Mouse (Mus musculus) CD4-positive, CD25-positive, alpha-beta regulatory T cell, adult 2 months (primary cell): ENCODE measurements around the gene Keap1.

Source experiments
- DNase-seq: peaks from one replicate; pipeline ENCODE4 v3.0.0-alpha.2; 2012; ENCODE audit warnings: low read depth, low spot score

Gene Keap1

DNA sequence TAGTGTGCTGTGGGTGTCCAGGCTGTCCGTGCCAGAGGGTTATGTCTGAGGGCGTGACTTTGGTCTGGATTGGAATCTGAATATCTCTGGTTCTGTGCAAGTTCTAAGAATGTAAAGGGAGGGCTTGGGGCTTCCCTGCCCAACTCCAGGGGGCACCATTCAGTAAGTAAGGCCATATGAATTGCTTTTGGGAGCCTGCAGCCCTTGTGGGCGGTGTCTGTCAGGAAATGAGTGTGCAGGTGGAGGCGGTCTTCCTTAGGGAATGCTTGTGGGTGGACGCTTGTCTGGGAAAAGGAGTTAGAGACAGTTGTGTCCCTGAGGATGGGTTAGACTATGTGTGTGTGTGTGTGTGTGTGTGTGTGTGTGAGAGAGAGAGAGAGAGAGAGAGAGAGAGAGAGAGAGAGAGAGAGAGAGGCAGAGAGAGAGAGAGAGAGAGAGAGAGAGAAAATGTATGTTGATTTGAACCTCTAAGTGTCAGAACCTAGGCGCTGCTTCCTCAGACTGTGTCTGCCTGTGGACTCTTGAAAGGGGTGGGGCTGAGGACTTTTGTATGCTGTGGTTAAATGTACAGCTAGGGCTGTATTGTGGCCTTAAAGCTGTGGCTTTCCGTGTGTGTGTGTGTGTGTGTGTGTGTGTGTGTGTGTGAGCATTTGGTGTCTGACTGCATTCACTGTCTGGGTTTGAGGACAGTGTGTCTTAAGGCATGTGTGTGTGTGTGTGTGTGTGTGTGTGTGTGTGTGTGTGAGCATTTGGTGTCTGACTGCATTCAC, 43.2 kb downstream of the Keap1 start:
- peak; percentile 51 for DNase-seq

DNA sequence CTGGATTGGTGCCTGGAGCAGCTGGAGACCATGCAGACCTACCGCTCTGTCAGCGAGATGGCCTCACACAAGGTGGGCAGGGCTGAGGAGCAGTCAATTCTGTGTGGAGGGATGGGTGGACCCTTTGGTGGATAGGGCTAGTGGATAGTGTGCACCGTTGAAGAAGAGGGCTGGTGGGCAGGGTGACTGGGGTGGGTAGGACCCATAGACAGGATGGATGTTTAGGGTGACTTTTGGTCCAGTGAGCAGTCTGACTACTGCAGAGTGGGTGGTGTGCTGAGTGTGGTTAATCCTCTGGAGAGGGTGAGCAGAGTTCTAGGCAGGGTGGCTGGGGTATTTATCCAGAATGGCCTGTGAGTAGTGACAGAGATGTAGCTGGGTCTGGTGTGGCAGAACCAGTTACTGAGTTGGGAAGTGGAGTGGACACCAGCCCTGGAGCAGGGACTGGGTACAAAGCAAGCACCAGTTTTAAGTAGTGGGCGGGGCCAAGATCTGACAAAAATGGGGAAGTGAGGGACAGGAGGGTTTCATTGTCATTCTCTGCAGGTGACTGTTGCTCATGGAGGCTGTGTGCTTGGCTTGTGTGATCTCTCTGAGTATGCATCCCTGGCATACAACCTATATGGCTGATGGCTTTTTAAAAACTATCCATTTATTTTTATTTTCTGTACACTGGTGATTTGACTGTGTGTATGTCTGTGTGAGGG, 44.2 kb downstream of the Keap1 start:
- no peak for DNase-seq

DNA sequence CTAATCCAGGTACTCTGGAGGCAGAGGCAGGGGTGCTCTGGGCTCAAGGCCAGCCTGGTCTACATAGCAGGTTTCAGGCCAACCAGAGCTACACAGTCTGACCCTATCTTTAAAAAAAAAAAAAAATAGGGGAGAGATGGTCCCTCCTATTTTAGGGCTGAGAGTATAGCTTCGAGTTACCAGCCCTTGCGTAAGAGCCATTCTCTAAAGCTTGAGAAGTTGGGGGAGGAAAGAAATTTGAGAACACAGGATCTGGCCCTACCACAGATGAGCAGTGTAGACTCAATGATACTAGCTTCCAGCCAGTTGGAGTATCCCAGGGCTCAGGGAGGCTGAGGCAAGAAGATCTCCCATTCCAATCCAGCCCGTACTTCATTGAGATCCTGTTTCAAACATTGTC, 45.4 kb downstream of the Keap1 start:
- no peak for DNase-seq

DNA sequence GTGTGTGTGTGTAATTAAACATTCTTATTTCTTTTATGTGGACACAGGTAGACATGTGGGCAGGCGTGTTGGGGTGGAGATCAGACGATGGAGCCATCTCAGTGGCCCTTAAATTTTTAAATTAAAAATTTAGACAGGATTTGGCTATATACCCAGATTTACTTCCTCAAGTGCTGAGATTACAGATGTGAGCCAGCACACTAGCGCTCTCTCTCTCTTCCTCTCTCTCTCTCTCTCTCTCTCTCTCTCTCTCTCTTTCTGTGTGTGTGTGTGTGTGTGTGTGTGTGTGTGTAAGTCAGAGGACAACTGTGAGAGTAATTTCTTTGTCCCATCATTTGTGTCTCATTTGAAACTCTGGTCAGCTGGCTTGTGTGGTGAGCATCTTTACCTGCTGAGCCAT, 48.5 kb downstream of the Keap1 start:
- DNase-seq, result no peak

DNA sequence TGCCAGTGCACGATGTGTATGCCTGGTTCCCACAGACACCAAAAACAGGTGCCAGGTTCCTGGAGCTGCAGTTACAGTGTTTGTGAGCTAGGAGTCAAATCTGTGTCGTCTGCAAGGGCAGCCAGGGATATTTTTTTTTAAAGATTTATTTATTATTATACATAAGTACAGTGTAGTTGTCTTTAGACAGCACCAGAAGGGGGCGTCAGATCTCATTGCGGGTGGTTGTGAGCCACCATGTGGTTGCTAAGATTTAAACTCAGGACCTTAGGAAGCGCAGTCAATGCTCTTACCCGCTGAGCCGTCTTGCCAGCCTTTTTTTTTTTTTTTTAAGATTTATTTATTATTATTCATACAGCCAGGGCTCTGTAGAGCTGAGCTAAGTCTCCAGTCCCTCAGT, 49.3 kb downstream of the Keap1 start:
- DNase-seq, result peak; percentile 75

DNA sequence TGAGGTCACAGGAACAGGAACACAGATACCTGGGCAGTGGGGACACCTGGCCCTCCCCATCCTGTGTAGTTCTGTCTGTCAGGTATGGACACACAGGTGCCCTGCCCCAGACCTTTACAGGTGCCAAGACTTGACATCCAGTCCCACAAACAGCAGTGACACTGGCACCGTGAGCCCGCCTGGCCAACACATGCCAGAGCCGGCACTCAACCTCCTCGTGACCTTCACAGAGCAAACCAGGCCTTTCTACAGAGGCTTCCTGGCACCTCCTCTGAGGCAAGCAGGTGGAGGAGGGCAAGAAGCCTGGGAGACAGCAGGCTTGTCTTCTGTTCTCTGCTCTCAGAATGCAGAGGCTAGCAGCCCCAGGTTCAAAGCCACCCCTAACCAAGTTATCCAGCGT, 53.7 kb downstream of the Keap1 start:
- no peak for DNase-seq

DNA sequence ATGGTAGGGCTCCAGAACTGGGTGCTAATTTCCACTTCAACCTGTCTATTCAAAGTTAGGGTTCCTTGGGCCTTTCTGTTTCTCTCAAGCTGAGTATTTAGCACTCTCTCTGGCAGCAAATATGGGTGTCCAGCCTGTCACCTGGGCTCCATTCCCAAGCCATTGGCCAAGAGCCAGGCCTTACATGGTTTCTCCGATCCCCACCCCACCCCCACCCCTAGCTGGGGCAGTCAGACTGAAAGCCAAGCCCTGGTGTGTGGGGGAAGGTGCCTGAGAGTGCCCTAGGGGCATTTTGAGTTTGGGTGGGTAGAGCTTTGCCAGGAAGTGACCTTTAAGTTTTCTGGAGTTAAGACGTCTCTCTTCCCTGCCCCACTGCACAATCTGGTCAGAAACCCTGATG, 54.4 kb downstream of the Keap1 start:
- DNase-seq, result no peak

DNA sequence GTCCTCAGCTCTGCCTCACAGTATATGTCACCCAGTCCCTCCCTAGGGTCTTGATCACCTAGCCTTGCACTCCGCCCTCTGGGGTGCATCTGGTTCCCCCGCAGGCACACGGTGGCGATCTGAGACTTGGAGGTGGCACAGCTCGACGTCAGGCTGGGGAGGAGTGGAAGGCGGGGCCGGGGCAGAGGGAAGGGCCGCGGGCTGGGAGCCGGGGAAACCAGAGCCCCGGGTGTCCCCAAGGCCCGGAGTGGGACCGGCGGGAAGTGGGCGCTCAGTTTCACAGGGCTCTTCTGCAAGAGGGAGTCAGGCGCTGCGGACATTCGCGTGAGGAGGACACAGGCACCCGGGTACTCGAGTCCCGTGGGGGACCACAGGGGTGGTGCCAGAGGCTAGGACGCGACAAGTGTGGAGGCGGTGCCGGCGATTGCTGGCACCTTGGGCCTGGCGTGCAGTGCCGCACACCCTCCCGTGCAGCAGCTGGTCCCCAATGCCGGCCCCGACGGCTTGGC, 55.2 kb downstream of the Keap1 start:
- DNase-seq, result peak; percentile 72

DNA sequence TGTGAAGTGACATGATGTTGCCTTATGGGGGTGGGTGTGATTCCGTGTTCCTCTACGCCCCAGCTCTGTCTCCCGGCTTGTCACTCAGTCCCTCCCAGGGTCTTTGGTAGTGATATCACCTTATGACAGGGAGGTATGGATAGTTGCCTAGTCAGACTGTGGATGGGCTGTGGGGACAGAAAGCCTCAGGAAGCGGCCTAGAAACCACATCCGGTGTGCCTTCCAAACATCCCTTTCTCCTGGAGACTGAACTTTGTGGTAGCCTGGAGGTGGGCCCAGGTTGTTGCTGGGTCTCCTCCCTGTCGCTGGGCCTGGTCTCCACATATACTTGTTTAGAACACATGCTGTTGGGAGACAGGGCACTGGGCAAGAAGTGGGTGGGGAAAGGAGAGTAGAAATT, 55.7 kb downstream of the Keap1 start:
- peak; percentile 38 for DNase-seq

DNA sequence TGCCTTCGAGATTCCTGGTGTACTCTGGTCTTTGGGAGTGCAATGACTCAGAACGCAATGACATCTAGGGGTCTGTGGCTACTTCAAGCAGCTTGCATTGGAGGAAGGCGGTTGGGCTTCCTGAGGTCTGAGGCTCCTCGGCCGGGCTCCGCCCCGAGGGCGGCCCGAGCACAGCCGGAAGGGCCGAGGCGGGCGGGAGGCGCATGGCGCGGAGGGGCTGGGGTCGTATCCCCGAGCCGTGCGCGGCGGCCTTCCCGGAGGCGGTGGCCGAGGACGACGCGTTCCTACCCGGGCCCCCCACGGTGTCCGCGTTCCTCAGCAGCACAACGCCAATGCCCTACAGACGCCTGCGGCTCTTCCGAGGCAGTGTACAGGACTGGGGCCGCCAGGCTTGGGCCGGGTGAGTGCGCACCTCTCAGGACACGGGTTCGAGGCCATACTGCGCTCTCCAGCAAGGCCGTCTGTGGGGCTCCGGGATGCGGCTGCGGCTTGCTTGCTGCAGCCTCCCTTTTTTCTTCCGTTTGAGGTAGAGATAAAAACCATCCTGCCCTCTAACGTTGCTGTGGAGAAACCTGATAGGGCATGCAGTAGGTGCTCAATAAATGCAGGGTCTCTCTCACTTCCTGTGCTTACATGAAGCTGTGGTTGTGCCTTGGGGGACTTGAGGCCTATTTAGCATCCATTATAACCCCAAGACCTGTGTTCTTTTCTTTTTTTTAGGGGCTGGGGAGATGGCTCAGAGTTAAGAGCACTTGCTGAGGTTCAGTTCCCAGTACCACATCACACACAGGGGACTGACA, 57.5 kb downstream of the Keap1 start:
- peak; percentile 44 for DNase-seq

DNA sequence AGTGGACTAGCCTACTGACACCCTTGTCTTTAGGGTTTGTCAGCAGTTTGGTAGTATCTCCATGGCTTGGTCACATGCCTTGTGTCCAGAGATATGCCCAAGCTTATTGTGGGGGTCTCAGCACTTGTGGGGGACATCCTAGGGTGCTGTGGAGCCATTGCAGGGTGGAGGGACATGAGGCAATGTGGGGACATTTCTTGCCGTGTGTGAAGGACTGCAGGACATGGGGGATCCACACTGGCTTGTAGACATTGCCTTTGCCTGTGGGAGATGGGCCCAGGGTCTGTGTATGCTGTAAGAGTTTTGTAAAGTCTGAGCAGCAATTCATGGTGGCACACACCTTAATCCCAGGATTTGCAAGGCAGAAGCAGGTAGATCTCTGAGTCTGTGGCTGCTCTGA, 58.3 kb downstream of the Keap1 start:
- DNase-seq, result no peak

DNA sequence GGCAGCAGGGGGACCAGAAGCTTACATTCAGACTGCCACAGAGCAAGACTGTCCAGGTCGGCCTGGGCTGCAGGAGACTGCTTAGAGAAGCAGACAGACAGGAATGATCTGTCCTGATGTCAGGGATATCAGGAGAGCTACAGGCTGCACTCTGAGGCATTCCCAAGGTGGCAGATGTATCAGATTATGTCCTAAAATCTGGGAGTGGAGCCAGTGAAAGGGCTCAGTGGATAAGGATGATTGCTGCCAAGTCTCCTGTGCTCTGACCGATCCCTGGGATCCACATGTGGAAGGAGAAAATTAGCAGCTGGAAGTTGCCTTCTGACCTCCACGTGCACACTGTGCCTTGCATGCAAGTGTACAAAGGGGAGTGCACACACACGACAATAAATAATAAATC, 58.8 kb downstream of the Keap1 start:
- DNase-seq, result no peak
